Mouse (Mus musculus) hindlimb bud, embryonic 11.5 days (tissue): ENCODE measurements around the gene Ccdc6.
A peak's percentile ranks its signal among the peaks of the same experiment; 100 is the strongest.

Experiments used
- DNase-seq: peaks from one replicate; pipeline ENCODE4 v3.0.0-alpha.2; 2012; ENCODE audit warnings: low read depth, low spot score; ENCODE audit errors: extremely low spot score

Gene Ccdc6

DNA sequence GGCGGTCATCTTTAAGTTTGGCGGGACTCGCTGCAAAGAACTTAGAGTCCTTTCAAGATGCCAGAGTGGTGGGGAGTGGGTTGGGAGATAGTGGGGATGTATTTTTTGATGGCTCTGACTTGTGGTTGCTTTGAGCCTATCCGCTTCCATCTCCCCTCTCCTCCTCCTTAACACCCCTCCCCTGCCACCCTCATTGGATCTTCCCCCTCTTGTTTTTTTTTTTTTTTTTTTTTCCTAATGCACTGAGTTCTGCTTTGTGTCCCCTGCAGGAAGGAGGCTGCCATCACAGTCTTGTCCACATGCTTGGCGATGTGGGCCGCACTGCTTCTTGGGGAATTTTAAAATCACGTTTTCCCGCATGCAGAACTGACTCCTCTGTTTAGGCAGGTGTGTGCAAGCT is 31.5 kb downstream of the Ccdc6 start:
- no peak for DNase-seq

DNA sequence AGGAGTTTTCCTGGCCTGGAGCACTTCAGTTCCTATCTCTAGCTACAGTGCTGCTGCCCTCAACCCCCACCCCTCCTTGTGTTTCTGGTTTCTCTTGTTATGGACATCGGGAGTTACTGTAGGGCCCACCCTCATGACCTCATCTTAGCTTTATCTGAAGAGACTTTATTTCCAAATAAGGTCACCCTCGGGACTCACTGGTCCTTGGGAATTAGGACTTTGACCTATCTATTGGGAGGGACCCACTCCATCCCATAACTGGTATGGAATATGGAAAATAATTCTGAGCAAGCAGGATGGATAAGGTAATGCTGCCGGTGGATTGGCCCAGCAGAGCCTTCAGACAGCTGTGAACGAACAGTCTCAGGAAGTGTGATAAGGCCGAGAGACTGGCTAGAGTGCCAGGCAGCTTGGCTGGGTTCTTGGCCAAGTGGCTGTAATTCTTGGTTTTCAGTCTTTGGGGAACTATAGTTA is 35.2 kb downstream of the Ccdc6 start:
- DNase-seq = no peak

DNA sequence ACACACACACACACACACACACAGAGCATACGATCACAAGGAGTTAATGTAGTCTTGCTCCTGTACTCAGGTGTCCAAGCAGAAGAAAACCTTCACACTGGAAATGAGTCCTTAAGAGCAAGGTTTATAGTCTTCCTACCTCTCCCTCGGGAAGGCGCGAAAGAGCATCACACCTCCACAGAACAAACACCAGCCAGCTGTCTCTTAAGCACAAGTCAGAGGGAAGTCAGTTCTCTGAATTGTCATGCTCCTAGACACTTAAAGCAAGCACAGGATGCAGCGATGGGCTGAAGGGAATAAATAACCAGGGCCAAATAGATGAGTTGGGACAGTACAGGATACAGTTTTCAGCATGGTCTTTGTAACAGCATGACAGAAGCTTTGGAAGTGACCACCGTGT is 35.8 kb downstream of the Ccdc6 start:
- DNase-seq = no peak

DNA sequence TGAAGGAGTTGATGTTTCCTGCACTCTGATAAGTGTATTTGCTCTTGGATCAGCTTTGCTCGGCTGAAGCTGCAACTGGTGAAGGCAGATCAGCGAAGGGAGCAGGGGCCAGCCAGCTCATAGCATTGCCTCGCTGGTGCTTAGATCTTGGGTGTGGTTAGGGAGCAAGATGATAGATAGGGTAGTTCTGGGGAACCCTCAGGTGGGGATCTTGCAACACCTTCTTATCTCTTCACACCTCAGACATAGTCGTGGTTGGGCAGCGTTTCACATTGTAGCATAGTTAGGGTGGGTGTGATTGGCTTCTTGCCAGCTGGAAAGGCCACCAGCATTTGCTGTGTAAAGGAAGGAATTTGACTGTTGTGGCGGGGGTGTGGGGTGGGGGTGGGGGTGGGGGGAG is 36.3 kb downstream of the Ccdc6 start:
- DNase-seq = no peak

DNA sequence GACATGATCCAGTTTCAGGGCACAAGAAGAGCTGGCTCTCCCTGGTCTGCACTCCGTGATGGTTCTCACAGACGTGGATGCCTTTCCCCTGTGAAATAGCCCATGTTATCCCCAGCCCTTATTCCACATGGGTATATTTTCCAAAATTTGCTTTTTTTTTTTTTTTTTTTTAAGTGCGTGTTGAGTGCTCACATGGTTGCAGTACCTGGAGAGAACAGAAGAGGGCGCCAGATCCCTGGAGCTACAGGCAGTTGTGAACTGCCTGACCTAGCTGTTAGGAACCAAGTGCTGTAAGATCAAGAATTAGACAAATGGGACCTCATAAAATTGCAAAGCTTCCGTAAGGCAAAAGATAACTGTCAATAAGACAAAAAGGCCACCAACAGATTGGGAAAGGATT is 38.8 kb downstream of the Ccdc6 start:
- DNase-seq = no peak

DNA sequence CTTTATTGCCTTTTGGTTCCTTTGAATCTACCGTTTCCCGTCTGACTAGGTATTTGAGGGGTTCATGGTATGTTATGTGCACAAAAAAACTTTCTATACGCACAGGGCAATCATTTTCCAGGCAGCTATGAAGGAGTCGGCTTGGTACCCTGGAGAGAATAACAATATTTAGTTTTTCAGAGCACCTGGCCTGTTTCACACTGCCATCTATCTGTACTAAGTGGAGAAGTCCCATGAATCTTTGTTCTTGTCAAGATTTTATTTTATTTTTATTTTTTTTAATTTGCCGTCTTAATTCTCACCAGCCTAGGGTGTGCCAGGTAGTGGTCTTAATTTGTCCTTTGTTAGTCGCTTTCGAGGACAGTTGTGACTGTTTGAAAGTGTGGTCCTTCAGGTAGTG is 40.7 kb downstream of the Ccdc6 start:
- DNase-seq = no peak

DNA sequence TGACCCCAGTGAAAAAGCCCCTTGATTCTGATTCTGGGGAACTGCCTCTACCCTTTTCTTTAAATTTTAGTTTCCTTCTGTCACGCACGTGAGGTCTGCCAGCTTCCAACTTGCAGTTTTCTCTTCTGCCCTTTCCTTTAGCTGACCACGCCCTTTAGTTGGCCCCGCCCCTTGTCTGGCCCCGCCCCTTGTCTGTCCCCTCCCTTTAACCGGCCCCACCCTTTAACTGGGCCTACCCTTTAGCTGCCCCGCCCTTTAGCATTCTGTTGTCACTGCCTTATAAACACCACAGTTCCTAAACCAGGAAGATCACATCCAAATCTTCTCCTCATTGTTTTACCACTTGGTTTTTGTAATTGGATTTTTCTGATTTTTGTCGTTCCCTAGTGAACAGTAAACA is 41.2 kb downstream of the Ccdc6 start:
- no peak for DNase-seq

DNA sequence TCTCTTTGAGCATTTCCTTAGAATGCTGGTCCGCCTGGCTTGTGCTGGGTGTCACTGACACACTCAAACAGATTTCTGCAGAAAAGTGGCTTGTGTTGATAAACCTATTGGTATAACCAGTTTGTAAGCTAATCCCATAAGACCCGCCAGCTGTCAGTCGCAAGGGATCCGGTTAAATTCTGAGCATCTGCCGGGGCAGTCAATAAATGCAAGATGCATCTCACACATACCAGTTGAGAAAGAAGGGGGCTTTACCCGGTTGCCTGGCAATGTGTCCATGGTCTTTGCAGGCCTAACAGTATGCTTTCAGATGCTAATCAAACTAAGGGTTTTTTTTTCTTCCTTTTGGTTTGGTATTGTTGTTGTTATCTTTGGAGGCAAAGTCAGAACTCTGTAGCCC is 42.4 kb downstream of the Ccdc6 start:
- DNase-seq = no peak

DNA sequence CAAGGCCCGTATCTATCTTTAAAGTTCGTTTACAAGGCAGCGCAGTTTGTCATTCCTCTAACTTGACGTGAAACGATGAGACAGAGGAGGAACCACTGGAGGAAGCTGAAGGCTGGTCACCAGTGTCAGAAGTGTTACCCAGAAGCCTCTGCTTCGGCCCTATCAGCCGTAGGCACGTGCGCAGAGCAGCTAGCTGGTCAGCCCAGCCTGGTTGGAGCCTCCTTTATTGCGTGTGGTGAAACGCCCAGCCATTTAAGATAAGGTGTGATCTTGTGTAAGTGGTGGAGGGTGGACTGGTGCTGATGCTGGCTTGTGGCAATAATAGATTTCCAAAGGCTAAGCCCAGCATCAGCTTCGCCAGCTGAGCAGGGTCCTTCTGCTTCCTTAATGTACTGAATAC is 43.5 kb downstream of the Ccdc6 start:
- no peak for DNase-seq

DNA sequence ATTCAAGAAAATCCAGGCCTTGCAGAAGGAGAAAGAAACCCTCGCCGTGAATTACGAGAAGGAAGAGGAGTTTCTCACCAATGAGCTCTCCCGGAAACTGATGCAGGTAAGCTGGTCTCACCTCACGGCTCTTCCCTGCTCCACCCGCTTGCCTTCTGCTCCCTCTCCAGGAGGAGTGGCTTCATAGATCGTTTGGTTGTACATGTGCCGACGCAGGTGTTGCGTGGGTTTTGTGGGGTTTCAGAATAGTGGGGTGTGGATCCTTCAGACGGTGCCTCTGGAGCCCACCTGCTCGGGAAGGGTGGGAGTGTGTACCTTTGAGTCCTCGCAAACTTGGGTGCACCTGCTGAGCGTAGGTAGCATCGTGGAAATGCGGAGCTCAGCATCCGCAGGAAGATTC is 45.7 kb downstream of the Ccdc6 start:
- DNase-seq = no peak

DNA sequence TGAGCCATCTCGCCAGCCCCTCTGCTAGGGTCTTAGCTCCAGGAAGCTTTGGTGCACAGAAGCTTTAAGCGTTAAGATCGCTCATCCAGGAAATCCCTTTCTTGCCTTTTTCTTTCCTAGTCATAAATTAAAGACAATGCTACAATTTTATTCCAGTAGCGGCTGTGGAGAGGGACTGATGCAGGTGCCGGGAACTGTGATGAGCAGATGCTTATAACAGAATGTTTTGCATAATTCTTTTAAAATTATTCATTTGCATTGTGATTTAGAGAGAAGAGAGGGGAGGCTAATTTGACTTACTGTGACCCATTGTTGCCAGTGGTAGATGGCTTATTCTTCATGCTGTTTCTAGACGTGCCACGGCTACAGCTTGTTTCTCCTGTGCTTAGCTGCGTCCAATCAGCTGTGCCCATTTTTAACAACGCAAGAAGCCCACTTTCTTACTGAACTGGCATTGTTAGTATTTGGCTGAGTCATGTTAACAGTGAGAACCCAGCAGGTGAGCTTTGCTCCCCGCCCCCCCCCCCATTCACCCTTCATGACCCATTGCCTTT is 47.2 kb downstream of the Ccdc6 start:
- DNase-seq = no peak

DNA sequence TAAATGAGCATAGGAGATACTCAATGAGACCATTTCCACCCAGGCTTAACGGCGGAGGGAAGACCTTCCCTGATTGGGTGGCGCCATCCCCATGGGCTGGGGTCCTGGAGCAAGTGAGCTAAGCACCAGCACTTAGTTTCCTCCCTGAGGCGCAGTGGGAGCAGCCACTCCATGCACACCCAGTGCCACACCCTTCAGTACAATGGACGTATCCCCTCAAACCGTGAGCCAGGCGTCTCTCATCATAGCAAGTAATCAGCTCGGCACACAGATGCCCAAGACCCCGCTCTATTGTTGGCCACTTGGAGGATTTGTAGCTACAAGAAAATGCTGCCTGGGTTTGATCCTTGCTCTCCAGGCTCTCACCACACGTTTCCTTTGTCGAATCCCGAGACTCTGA is 49.0 kb downstream of the Ccdc6 start:
- DNase-seq = no peak

DNA sequence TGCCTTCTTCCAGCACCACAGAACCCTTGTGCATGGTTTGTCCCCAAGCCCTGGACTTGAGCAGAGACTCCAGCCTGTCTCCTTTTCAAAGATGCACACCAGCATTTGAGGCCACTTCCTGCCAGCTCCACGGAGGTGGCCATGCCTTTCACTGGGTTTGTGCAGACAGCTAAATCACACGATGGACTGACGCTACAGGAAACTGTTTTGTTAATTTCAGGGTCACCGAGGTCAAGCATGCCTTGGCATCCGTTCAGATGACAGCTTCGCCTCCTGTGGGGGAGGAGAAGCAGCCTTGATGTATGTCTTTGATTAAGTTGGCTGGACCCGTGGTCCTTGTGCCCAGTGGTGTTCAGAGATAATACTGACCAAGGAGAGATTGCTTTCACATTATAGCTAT is 52.2 kb downstream of the Ccdc6 start:
- peak; percentile 47 for DNase-seq

DNA sequence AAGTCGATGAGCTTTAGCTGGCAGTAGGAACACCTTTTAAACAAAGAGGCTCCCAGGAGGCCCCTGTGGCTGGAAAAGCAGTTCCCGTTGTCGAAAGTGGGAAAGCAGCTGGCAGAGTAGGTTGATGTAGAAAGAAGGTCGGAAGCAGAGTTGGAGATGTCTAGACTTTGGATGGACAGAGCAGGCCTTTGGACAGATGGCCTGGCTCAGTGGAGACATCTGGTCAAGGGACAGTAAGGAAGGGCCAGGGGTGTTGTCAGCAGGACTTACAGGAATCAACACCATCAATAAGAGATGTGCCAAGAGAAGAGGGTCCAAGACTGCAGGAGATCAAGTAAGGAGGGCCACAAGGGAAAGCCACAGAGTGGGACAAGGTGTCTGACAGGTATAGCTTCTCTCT is 53.4 kb downstream of the Ccdc6 start:
- DNase-seq = no peak

DNA sequence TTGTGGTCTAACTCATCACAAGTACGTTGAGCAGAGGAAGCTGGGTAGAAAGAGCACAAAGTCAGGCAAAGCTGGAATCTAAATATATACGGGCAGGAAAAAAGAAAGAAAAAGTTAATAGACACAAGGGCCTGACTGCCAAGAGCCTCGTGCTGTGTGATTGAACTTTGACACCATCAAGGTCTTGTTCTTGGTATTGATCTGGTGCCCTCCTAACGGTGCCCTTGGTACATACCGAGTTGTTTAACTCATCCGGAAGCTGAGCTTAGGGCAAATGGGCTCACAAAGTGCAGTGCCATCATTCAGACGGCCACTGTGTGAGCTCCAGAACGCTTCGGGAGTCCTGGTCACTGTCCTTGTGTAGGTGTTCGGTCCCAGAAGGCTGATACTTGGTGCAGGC is 54.2 kb downstream of the Ccdc6 start:
- DNase-seq = no peak

DNA sequence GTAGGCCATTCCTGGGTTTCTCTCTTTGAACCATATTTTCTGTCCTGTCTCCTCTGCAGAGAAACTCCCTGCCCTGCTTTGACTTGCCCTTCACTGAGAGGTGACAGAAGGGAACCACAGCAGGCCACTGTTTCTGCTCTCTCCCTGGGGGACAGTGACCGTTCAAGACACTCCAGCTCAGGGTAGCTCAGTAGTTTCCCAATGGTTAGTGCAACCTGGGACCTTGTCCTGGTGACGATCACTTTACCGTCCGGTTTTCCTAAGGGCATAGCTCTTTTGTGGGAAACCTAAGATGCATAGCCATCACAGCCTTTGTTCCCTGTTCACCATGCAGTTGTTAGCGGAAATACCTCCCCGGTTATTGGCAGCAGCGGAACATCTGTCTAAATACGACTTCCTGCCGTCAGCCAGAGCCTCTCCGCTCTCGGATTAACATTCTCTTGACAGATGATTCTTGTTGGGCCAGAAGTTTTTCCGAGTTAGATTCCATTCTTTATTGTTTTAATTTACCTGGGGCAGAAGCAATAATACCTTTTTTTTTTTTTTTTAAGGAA is 55.3 kb downstream of the Ccdc6 start:
- no peak for DNase-seq

DNA sequence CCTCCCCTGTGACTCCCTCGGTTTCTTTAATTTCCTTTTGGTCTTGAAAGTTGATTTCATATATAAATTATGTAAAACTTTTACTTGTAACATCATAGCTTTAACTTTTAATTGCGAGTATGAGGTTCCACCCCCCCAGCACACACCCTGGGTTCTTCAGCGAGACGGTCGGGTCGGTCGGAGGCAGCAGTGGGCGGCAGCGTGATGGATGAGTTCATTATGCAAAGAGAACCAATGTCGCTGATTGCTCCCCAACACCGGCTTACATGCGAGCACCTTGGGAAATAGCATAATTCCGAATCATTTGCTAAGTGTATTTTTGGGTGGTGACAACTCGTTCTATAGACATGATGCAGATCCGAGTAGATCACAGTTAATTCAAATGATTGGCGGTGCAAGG is 56.9 kb downstream of the Ccdc6 start:
- no peak for DNase-seq

DNA sequence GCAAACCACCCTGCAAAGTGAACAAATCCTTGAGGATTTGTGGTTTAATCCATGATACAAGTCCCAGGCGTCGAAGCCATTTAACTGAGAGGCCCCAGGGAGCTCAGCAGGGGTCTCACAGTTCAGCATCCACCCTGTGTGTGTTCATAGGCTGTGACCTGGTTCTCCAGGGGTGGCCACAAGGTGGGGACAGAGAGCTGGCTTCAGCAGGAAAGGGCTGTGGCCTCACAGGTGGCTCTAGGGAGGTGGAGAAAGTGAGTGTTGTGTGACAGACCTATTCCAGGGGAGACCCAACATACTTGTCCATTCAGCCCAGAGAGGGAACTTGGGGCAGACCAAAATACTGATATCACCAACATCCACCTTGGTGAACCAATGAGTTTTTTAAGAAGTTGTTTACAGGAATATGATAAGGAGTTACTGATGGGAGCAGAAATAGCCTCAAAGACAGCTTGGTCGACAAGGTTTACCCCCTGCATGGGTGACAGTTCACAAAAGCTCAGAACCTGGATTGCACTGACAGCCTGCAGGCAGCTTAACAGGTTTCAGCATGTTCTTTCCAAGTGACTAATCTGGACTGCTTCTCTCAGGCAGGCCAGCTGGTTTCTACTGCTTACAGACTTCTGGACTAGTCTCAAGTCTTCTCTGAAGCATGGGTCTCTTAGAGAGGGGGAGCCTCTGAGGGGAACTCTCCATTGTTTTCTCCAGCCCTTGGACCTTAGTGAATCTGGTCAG is 59.7 kb downstream of the Ccdc6 start:
- DNase-seq = no peak

DNA sequence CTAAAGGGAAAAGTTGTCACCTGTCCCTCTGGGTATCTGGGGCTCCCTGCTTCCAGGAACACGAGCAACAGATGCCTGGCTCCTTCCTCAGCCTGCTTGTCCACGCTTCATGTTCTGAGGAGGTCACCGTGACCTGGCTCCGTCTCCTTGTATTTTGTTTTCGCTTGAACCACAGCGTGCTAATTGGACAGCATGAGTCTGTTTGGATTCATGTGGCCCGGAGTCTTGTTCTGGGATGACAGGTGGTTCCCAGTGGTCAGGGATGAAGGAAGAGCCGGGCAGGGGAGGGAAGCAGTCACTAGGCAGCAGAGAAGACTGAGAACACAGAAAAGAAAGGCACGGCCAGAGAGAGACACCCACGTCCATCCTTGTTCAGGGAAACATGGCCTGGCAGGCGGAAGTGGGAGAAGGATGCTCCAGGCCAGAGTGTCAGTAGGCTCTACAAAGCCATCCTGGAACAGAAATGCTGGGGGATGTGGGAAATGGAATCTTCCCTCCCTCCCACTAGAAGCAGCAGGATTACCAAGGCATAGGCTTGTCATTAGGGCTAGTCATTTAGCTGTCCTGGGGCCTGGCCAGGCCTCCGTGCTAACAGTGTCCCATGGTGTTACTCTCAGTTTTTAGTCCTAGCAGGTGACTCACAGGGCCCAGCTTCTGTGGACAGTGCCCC is 62.9 kb downstream of the Ccdc6 start:
- DNase-seq = no peak

DNA sequence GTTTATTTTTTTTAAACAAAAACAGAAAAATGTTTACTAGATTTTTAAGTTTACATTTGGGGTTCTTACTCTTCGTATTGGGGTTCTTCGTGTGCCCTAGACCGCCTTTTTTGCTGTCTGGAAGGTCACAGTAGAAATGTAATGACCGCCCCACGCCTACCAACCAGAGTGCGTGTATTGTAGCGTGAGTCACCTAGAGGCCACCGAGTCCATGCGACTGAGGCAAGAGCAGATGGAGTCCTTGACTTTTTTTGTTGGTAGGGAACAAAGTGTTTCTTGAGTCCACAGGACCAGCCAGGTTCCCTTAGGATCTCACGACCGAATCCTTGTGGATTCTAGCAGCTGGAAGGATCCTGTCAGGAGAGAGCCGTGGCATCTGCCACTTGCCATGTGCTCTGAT is 63.9 kb downstream of the Ccdc6 start:
- no peak for DNase-seq

DNA sequence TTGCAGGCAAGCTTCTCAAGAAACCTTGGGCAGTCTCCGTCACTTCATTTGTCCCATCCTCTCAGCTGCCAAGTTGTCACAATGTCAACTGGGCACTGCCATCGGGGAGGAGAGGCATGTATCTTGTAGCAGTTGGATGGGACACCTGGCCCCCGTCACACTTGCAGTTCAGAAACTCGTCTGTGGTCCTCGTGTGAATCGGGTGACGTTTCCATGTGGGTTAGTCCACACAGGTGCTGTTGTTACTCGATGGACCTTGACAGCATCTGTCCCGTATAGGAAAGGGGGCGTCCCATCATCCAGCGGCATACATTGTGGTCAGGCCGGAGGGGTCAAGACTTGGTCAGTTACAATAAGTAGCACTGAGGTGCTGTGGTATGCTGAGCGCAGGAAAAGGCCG is 64.6 kb downstream of the Ccdc6 start:
- no peak for DNase-seq

DNA sequence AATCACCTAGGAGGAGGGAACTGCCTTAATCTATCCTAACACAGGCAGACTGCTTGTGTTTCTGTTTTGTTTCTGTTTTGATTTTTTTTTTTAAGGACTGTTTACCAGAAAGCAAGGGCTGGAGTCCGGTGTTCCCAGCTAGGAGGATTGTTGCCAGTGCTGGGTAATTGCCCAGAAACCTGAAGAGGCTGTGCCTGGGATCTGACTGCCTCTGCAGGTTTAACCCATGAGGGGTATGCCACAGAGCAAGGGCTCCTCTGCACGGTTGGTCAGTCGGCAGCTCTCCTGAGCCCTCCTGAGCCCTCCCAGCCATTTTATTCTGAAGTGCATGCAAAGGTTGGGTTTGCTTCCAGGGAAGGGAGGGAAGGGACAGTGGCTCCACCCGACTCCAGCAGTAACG is 66.8 kb downstream of the Ccdc6 start:
- no peak for DNase-seq
